Mouse (Mus musculus): ENCODE results near the gene Myo7a. TPM values are rescaled to one million over a fixed set of nuclear protein-coding genes. Genes with fewer than 3 reads are reported as not detected.

Gene Myo7a
- polyA plus RNA-seq, 1 experiment, result 0.01 TPM

GRCm38 (mm10) chr7:98109771-98110170 is 9.6 kb downstream of the Myo7a start:
- TF ChIP-seq GATA1 (IDR thresholded peaks at IDR 0.05; ENCODE audit: low read length) (no peak), TAL1 (IDR thresholded peaks at IDR 0.05; ENCODE audit: low read length) (no peak)
- Histone ChIP-seq H3K36me3 (ENCODE audit: control insufficient read depth) (no peaks in the 10 kb centered on the region), H3K4me3 (replicated peaks) (no peak overlapping the region), H3K9me3 (ENCODE audit: control insufficient read depth, low read length) (no peaks in the 10 kb centered on the region), H3K4me1 (ENCODE audit: control insufficient read depth) (no peaks in the 10 kb centered on the region; the same call in 1 of the 2 replicates), H3K27me3 (ENCODE audit: control insufficient read depth) (peaks cover 33% of the 10 kb centered on the region)

- Histone ChIP-seq H3K36me3 (ENCODE audit: control insufficient read depth) (no peaks in the 10 kb centered on the region), H3K4me1 (ENCODE audit: control insufficient read depth) (peaks cover under 1% of the 10 kb centered on the region), H3K4me3 (replicated peaks) (no peak overlapping the region), H3K27me3 (ENCODE audit: control insufficient read depth) (peaks cover 33% of the 10 kb centered on the region), H3K9me3 (ENCODE audit: control insufficient read depth, low read length) (no peaks in the 10 kb centered on the region)
- TF ChIP-seq GATA1 (IDR thresholded peaks at IDR 0.05; ENCODE audit: low read length) (no peak), TAL1 (IDR thresholded peaks at IDR 0.05; ENCODE audit: low read length) (no peak)
Measured at GRCm38 (mm10) chr7:98108636-98109430, 10.5 kb downstream of the Myo7a start.

GRCm38 (mm10) chr7:98106272-98106671 is 13.1 kb downstream of the Myo7a start:
- Histone ChIP-seq H3K27me3 (ENCODE audit: control insufficient read depth) (peaks cover 16% of the 10 kb centered on the region), H3K4me1 (ENCODE audit: control insufficient read depth) (peaks cover 6% of the 10 kb centered on the region), H3K9me3 (ENCODE audit: control insufficient read depth, low read length) (no peaks in the 10 kb centered on the region), H3K4me3 (replicated peaks) (no peak overlapping the region), H3K36me3 (ENCODE audit: control insufficient read depth) (no peaks in the 10 kb centered on the region)
- TF ChIP-seq TAL1 (IDR thresholded peaks at IDR 0.05; ENCODE audit: low read length) (no peak), GATA1 (IDR thresholded peaks at IDR 0.05; ENCODE audit: low read length) (no peak)

- Histone ChIP-seq H3K4me1 (ENCODE audit: control insufficient read depth) (peaks cover 6% of the 10 kb centered on the region), H3K27me3 (ENCODE audit: control insufficient read depth) (peaks cover 1% of the 10 kb centered on the region), H3K4me3 (replicated peaks) (peak overlapping the region; percentile 21), H3K9me3 (ENCODE audit: control insufficient read depth, low read length) (no peaks in the 10 kb centered on the region), H3K36me3 (ENCODE audit: control insufficient read depth) (no peaks in the 10 kb centered on the region)
- TF ChIP-seq TAL1 (IDR thresholded peaks at IDR 0.05; ENCODE audit: low read length), result no peak
- TF ChIP-seq GATA1 (IDR thresholded peaks at IDR 0.05; ENCODE audit: low read length), result no peak
Measured at GRCm38 (mm10) chr7:98104481-98105435, 14.6 kb downstream of the Myo7a start.

- no peak for TF ChIP-seq TAL1 (IDR thresholded peaks at IDR 0.05; ENCODE audit: low read length)
- TF ChIP-seq GATA1 (IDR thresholded peaks at IDR 0.05; ENCODE audit: low read length), result no peak
- Histone ChIP-seq H3K4me1 (ENCODE audit: control insufficient read depth) (peaks cover 6% of the 10 kb centered on the region), H3K36me3 (ENCODE audit: control insufficient read depth) (no peaks in the 10 kb centered on the region; the same call in 1 of the 2 replicates), H3K27me3 (ENCODE audit: control insufficient read depth) (no peaks in the 10 kb centered on the region), H3K4me3 (replicated peaks) (no peak overlapping the region), H3K9me3 (ENCODE audit: control insufficient read depth, low read length) (no peaks in the 10 kb centered on the region)
Measured at GRCm38 (mm10) chr7:98103942-98104292, 15.4 kb downstream of the Myo7a start.

GRCm38 (mm10) chr7:98103002-98103941 is 16.1 kb downstream of the Myo7a start:
- TF ChIP-seq GATA1 (IDR thresholded peaks at IDR 0.05; ENCODE audit: low read length) (no peak), TAL1 (IDR thresholded peaks at IDR 0.05; ENCODE audit: low read length) (no peak)
- H3K36me3 ChIP-seq (ENCODE audit: control insufficient read depth), result no peaks in the 10 kb centered on the region; the same call in 1 of the 2 replicates
- no peaks in the 10 kb centered on the region for H3K9me3 ChIP-seq (ENCODE audit: control insufficient read depth, low read length)
- no peaks in the 10 kb centered on the region for H3K27me3 ChIP-seq (ENCODE audit: control insufficient read depth)
- peak overlapping the region; percentile 25 for H3K4me3 ChIP-seq (replicated peaks)
- peaks cover 6% of the 10 kb centered on the region for H3K4me1 ChIP-seq (ENCODE audit: control insufficient read depth)

GRCm38 (mm10) chr7:98102488-98102887 is 16.8 kb downstream of the Myo7a start:
- TF ChIP-seq TAL1 (IDR thresholded peaks at IDR 0.05; ENCODE audit: low read length) (no peak), GATA1 (IDR thresholded peaks at IDR 0.05; ENCODE audit: low read length) (no peak)
- peaks cover 6% of the 10 kb centered on the region for H3K4me1 ChIP-seq (ENCODE audit: control insufficient read depth)
- no peak overlapping the region for H3K4me3 ChIP-seq (replicated peaks)
- no peaks in the 10 kb centered on the region for H3K27me3 ChIP-seq (ENCODE audit: control insufficient read depth)
- peaks cover 2% of the 10 kb centered on the region; the same call in 1 of the 2 replicates for H3K36me3 ChIP-seq (ENCODE audit: control insufficient read depth)
- H3K9me3 ChIP-seq (ENCODE audit: control insufficient read depth, low read length), result peaks cover 6% of the 10 kb centered on the region

GRCm38 (mm10) chr7:98097557-98097956 is 21.8 kb downstream of the Myo7a start:
- Histone ChIP-seq H3K27me3 (ENCODE audit: control insufficient read depth) (no peaks in the 10 kb centered on the region), H3K9me3 (ENCODE audit: control insufficient read depth, low read length) (peaks cover 13% of the 10 kb centered on the region), H3K36me3 (ENCODE audit: control insufficient read depth) (peaks cover 9% of the 10 kb centered on the region; the same call in 1 of the 2 replicates), H3K4me1 (ENCODE audit: control insufficient read depth) (no peaks in the 10 kb centered on the region), H3K4me3 (replicated peaks) (no peak overlapping the region)
- TF ChIP-seq TAL1 (IDR thresholded peaks at IDR 0.05; ENCODE audit: low read length) (no peak), GATA1 (IDR thresholded peaks at IDR 0.05; ENCODE audit: low read length) (no peak)

All from erythroblast, embryonic 14.5 days (primary cell).